Mouse (Mus musculus) liver, embryonic 12.5 days (tissue): ENCODE results near the gene Arhgap42. TPM values are rescaled to one million over a fixed set of nuclear protein-coding genes. Genes with fewer than 3 reads are reported as not detected.

ENCODE experiments used
- ATAC-seq: fragments of 200-750 bp; cut with Nextera tagmentation; 2 replicates; pipeline ENCODE4 v1.8.0; 2017; ENCODE audit warnings: moderate number of reproducible peaks, mild to moderate bottlenecking, moderate library complexity
- H3K27ac ChIP-seq: fragments of 300-500 bp; sonication (generic); 2 replicates; pipeline ENCODE4 v1.5.1; 2016; ENCODE audit warnings: mild to moderate bottlenecking
- H3K27me3 ChIP-seq: fragments of 300-500 bp; sonication (generic); replicated peaks from 2 replicates; pipeline ENCODE4 v1.6.1; 2016; ENCODE audit warnings: mild to moderate bottlenecking, moderate library complexity
- H3K36me3 ChIP-seq: fragments of 300-500 bp; sonication (generic); 2 replicates; pipeline ENCODE4 v1.6.1; 2016; ENCODE audit warnings: mild to moderate bottlenecking, moderate library complexity
- H3K4me1 ChIP-seq: fragments of 300-500 bp; sonication (generic); 2 replicates; pipeline ENCODE4 v1.6.1; 2016
- H3K4me2 ChIP-seq: fragments of 300-500 bp; sonication (generic); 2 replicates; pipeline ENCODE4 v1.6.1; 2016; ENCODE audit warnings: mild to moderate bottlenecking, moderate library complexity
- H3K4me3 ChIP-seq: fragments of 300-500 bp; sonication (generic); 2 replicates; pipeline ENCODE4 v1.5.1; 2016; ENCODE audit warnings: mild to moderate bottlenecking, moderate library complexity
- H3K9ac ChIP-seq: fragments of 300-500 bp; sonication (generic); 2 replicates; pipeline ENCODE4 v1.6.1; 2016; ENCODE audit warnings: mild to moderate bottlenecking, moderate library complexity
- H3K9me3 ChIP-seq: fragments of 300-500 bp; sonication (generic); replicated peaks from 2 replicates; pipeline ENCODE4 v1.6.1; 2016; ENCODE audit warnings: mild to moderate bottlenecking, moderate library complexity
- WGBS: fragments of 180-500 bp; shearing (Covaris S2); methylation state at CpG from one replicate; pipeline ENCODE4 v1.1.7; 2016; ENCODE audit not compliant: insufficient replicate concordance; 5-methylcytosine and 5-hydroxymethylcytosine counted together
- polyA plus RNA-seq: library from polyadenylated mRNA; unstranded; fragments of >200 nt; fragmentation: Nextera tagmentation; extraction: Ambion mirVana; gene quantifications from 2 replicates; pipeline ENCODE4 v1.2.1, GENCODE M21; 2016

Gene Arhgap42
- polyA plus RNA-seq, 1 experiment from 2014 or later: 10.6 TPM

DNA sequence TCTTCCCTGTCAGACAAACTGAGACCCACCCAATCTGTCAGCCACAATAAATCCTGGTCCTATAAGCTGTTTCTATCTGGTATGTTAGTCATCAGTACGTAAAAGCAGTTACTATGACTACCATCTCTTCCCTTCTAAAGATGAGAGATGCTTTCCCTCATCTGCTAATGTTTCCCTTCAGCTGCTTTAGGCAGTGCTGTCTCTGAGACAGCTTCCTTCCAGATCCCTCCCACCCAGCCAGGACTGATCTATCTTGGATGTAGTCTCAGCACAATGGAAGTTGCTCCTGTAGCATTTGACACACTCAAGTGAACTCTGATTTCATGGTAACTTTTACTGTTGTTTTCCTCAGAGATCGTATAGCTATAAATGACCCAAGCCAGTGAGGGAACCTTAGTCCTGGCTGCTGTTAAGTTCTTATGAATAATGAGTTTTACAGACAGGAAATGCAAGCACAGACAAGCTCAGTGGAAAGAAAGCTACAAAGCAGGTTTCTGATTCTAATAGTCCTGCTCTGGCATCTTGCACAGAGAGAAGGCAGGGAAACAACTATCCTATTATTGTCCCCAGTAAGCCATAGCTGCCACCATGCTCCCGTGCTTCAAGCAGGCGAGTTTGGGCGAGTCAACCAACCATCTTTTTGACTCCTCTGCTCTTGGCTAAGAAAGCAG, 67.6 kb downstream of the Arhgap42 start:
- Histone ChIP-seq H3K9me3 (no peaks in the 10 kb centered on the region), H3K9ac (no peak overlapping the region), H3K4me1 (0 out of 2 replicates have a peak, but pooled peaks cover under 1% of the 10 kb centered on the region), H3K4me3 (no peak overlapping the region), H3K27ac (no peak overlapping the region), H3K27me3 (no peaks in the 10 kb centered on the region), H3K36me3 (no peaks in the 10 kb centered on the region), H3K4me2 (no peak overlapping the region)
- no peak for ATAC-seq
- WGBS: 63% methylated on average over 5 of the region's 5 CpGs

DNA sequence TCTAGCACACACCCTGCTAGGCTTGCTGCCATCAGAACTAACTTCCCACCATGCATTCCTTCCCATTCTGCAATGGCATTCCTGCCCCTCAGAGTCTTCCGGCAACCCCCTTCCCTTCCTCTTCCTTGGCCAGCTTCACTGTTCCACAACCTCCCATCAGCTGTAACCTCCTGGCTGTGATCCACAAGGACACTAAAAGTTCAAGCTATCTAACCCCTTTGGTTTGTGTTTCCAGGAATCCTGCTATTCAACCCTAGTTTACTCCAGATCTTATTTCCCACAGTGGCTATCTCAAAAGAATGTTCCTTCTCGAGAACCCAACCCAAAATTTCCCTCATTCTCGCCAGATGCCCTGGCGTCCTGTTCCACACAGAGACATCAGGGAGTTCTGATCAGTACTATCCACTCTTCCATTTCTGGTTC, 73.2 kb downstream of the Arhgap42 start:
- no peaks in the 10 kb centered on the region for H3K36me3 ChIP-seq
- 45% methylated on average over 4 of the region's 4 CpGs for WGBS
- H3K4me1 ChIP-seq: peaks cover 9% of the 10 kb centered on the region; the same call in 1 of the 2 replicates
- no peak overlapping the region for H3K27ac ChIP-seq
- no peak overlapping the region for H3K9ac ChIP-seq
- no peak for ATAC-seq
- H3K4me3 ChIP-seq: no peak overlapping the region
- no peak overlapping the region for H3K4me2 ChIP-seq
- no peaks in the 10 kb centered on the region for H3K27me3 ChIP-seq
- H3K9me3 ChIP-seq: no peaks in the 10 kb centered on the region

DNA sequence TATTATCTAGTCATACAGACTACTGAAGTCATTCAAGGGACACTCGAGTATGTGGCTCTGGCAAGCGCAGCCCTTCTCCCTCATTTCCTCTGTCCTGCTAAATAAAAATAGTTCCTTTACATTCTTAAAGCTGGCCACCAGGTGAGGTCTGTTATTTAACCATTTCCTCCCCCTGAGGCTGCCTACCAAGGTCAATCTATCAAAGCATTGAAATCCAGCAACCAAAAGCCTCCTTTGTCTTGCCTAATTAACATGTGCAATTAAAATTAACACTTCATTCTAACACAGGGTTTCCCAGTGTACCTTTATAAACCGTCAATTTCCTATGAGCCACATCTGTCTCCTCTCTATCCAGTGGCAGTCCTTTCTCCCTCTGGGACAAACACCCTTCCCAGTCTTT, 78.2 kb downstream of the Arhgap42 start:
- H3K36me3 ChIP-seq: no peaks in the 10 kb centered on the region
- 40% methylated on average over 3 of the region's 3 CpGs for WGBS
- no peaks in the 10 kb centered on the region for H3K9me3 ChIP-seq
- H3K4me1 ChIP-seq: peaks cover 3% of the 10 kb centered on the region; the same call in 1 of the 2 replicates
- no peaks in the 10 kb centered on the region for H3K27me3 ChIP-seq
- no peak overlapping the region for H3K9ac ChIP-seq
- no peak overlapping the region for H3K4me2 ChIP-seq
- no peak for ATAC-seq
- no peak overlapping the region for H3K4me3 ChIP-seq
- H3K27ac ChIP-seq: no peak overlapping the region

DNA sequence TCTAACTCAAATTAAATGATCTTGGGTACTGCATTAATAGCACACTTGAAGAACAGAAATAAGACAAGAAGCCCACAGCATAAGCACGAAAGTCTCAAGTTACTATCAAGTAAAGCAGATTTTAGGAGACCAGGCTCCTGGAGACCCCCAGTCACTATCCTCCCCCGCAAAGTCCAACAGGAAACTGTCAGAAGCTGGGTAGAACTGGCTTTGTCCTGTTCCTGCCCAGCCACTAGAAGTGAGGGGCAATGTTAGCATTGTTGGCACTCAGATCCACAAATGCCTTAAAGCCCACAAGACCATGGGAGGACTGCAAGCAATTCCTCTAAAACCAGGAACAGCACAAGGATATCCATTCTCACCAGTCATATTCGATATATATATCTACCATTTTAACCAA, 80.7 kb downstream of the Arhgap42 start:
- Histone ChIP-seq H3K4me3 (no peak overlapping the region), H3K9me3 (no peaks in the 10 kb centered on the region), H3K36me3 (no peaks in the 10 kb centered on the region), H3K9ac (no peak overlapping the region), H3K4me1 (no peaks in the 10 kb centered on the region), H3K27me3 (no peaks in the 10 kb centered on the region), H3K27ac (no peak overlapping the region), H3K4me2 (no peak overlapping the region)
- WGBS: 51% methylated on average over 3 of the region's 3 CpGs
- ATAC-seq: no peak

DNA sequence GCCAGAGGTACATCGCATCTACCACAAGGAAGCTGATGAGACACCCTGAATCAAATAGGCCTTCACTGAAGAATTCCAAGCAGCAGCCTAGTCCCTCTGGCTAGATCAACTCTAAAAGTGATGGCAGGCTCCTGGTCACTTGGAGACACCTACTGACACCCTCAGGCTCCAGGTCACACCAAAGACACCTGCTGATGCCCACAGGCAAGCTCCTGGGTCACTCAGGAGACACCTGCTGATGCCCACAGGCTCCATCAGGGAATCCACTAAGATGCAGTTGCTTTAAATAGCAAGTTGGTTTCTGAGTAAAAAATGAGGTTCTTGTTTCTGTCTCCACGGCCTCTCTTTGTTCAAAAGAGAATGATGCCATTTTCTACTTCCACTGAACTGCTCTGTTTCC, 81.5 kb downstream of the Arhgap42 start:
- no peaks in the 10 kb centered on the region for H3K9me3 ChIP-seq
- no peaks in the 10 kb centered on the region for H3K27me3 ChIP-seq
- H3K9ac ChIP-seq: no peak overlapping the region
- H3K36me3 ChIP-seq: no peaks in the 10 kb centered on the region
- H3K4me2 ChIP-seq: no peak overlapping the region
- H3K4me1 ChIP-seq: no peaks in the 10 kb centered on the region
- H3K4me3 ChIP-seq: no peak overlapping the region
- ATAC-seq: no peak
- H3K27ac ChIP-seq: no peak overlapping the region
- 66% methylated on average over 2 of the region's 2 CpGs for WGBS

DNA sequence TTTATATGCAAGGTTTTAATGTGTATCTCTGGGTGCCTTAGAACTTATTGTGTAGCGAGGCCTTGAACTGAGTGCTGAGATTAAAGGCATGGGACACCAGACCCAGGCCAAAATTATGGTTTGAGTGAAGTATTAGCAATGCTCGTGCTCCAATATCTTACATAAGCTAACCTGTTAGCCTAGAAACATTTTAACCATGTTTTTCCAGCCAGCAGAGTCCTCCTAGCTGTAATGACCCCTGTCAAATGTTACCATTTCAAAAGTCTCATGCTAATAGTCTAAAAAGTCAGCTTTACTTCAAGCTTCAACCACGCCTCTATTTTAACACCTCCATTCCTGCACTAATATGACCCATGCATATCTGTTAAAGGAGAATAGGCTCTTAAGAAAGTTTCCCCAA, 84.3 kb downstream of the Arhgap42 start:
- Histone ChIP-seq H3K4me1 (no peaks in the 10 kb centered on the region), H3K9ac (no peak overlapping the region), H3K9me3 (no peaks in the 10 kb centered on the region), H3K27me3 (no peaks in the 10 kb centered on the region), H3K27ac (no peak overlapping the region), H3K4me3 (no peak overlapping the region), H3K36me3 (no peaks in the 10 kb centered on the region), H3K4me2 (no peak overlapping the region)
- 63% methylated on average over 3 of the region's 3 CpGs for WGBS
- no peak for ATAC-seq

DNA sequence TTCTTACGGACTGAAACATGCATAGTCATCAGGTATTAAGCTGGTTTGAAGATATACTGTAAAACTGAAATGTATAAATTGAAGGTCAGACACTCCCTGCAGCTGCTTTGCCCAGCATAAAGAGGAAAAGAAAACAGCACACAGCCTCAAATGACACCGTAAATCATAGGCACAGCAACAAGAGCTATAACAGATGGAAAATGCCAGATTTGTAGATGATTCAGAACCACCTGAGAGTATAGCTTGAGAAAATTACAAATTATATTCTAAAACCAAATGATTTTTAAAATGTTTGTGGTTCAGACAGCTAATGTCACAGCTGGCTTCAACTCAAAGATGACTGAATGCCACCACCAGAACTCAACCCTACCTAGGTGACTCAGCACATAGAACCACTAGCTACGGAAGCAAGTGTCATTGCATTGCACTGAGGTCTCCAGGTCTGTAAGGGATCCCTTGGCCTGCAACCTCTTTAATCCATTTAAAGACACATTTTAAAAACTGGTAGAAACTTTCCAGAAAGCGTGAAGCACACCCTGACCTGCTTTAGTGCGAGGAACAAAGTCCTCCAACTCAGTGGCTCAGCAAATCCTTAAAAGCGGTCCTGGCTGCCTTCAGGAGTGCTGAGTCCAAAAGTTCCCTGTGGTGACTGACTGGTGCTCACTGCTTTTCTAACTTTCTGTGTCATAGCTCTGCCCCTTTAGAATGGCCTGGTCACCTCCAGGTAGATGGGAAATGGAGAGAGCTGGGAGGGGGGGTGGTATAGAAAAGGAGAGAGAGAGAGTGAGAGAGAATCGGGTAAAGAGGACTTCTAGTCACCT, 94.4 kb downstream of the Arhgap42 start:
- Histone ChIP-seq H3K4me1 (no peaks in the 10 kb centered on the region), H3K9ac (no peak overlapping the region), H3K4me3 (no peak overlapping the region), H3K27me3 (no peaks in the 10 kb centered on the region), H3K9me3 (no peaks in the 10 kb centered on the region), H3K4me2 (no peak overlapping the region), H3K27ac (no peak overlapping the region), H3K36me3 (no peaks in the 10 kb centered on the region)
- no peak for ATAC-seq
- WGBS: 72% methylated on average over 7 of the region's 7 CpGs

DNA sequence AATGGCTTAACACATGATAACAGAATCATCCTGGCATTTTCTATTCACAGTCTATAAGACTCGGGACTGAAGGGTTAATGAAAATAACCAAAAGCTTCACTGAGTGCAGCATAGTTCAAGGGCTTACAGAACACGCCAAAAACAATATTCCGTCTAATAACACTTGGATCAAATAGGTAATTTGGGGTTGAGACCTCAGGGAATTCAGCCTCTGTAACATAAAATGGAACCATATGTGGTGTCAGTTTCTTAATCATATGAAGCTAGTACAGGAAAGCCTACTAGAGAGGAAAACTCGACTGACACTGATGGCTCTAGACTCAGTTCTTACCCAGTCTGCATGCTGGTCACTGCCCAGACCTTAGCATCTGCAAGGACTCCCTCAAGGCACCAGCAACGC, 95.8 kb downstream of the Arhgap42 start:
- Histone ChIP-seq H3K27ac (no peak overlapping the region), H3K4me2 (no peak overlapping the region), H3K4me3 (no peak overlapping the region), H3K9ac (no peak overlapping the region), H3K36me3 (no peaks in the 10 kb centered on the region), H3K27me3 (no peaks in the 10 kb centered on the region), H3K4me1 (no peaks in the 10 kb centered on the region), H3K9me3 (no peaks in the 10 kb centered on the region)
- WGBS: 60% methylated on average over 5 of the region's 5 CpGs
- ATAC-seq: no peak

DNA sequence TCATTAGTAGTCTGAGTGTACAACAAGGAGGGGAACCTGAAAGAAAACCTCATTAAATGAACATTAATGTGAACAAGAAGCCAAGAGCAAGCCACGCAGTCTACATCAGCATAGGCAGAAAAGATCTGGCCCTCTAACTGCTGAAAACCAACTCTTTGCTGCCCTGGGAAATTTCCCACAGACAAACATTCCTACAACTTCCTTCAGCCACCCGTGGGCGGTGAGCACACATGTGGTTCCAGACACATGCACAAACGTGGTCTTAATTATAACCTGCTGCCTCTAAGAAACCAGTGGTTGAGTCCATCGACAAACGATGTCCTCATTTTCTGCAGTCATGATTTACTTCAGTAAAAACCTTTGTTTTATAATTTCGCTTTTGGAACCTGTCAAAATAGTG, 96.3 kb downstream of the Arhgap42 start:
- Histone ChIP-seq H3K27me3 (no peaks in the 10 kb centered on the region), H3K9me3 (no peaks in the 10 kb centered on the region), H3K9ac (no peak overlapping the region), H3K4me2 (no peak overlapping the region), H3K36me3 (no peaks in the 10 kb centered on the region), H3K4me3 (no peak overlapping the region), H3K4me1 (no peaks in the 10 kb centered on the region), H3K27ac (no peak overlapping the region)
- 62% methylated on average over 7 of the region's 7 CpGs for WGBS
- ATAC-seq: no peak

DNA sequence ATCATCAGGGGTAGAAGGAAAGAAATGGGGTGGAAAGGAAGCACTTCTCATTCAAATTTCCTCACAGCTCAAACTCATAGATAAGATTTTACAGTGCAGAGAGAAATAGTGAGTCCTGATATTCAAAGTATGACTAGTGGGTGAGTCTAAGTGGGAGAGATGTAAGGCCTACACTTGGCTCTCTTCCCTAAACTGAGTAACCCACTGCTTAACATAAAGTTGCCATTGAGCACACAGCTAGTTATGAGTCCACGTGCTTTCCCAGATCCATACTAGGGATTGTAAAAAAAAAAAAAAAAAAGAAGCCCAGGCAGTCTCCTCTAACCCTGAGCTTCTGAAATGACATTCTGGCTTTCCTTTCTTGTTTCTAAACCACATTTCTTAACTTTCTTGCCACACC, 96.8 kb downstream of the Arhgap42 start:
- H3K4me3 ChIP-seq: no peak overlapping the region
- no peak for ATAC-seq
- WGBS: 67% methylated on average over 1 of the region's 1 CpGs

DNA sequence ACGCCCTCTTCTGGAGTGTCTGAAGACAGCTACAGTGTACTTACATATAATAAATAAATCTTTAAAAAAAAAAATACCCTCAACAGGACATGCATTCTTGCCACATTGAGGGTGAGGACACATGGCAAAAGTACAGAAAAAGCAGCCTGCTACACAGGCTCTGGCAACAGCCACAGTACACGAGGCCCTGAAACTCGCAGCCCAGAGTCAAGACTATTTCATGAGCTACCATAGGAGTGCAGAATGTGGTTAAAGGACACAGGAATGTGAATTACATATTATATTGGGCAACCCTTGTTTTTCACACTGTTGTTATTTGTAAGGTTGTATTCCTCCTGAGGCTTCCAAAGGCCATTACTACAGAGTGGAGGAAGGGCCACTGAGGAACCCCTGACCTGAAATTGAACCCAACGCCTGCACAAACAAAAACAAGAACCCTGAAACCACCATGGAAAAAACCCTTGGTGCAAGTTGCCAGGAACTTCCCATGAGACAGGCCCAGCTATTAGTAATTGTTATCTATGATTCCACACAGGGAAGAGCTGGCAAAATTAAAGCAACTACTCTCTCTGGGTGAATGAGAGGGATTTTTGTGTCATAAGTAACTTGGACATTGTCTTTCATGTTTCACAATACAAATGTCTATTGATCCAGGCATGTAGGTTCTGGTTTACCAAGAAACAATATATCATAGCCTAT, 109.8 kb downstream of the Arhgap42 start:
- H3K9me3 ChIP-seq: no peaks in the 10 kb centered on the region
- peaks cover 4% of the 10 kb centered on the region; the same call in 1 of the 2 replicates for H3K4me1 ChIP-seq
- H3K27me3 ChIP-seq: no peaks in the 10 kb centered on the region
- H3K9ac ChIP-seq: no peak overlapping the region
- WGBS: 63% methylated on average over 4 of the region's 4 CpGs
- no peaks in the 10 kb centered on the region for H3K36me3 ChIP-seq
- no peak overlapping the region for H3K27ac ChIP-seq
- no peak overlapping the region for H3K4me3 ChIP-seq
- ATAC-seq: no peak
- no peak overlapping the region for H3K4me2 ChIP-seq

More for the DNA sequence above, 96.8 kb downstream of the Arhgap42 start:
- Histone ChIP-seq H3K36me3 (no peaks in the 10 kb centered on the region), H3K27me3 (no peaks in the 10 kb centered on the region), H3K4me1 (no peaks in the 10 kb centered on the region), H3K9me3 (no peaks in the 10 kb centered on the region), H3K4me2 (no peak overlapping the region), H3K9ac (no peak overlapping the region), H3K27ac (no peak overlapping the region)
